Mouse (Mus musculus): ENCODE data around the gene Tmed2.
"Not testable (repeated sequence)": the region's sequence is repeated elsewhere in the genome, so short reads cannot be mapped to it uniquely, and the experiment has no call there.

The Tmed2 gene

GRCm38 (mm10) chr5:124540383-124540786 lies at the start of gene Tmed2:
Tmed2 (plus strand) TSS chr5:124540695.
- DNase-seq = peak; percentile 94 to 98

GRCm38 (mm10) chr5:124491732-124492131 lies 48.8 kb upstream of the Tmed2 start:
- no peak for DNase-seq

- no peak for DNase-seq
These were observed 47.9 kb upstream of the Tmed2 start for GRCm38 (mm10) chr5:124492618-124493017.

GRCm38 (mm10) chr5:124493455-124493854 lies 47.0 kb upstream of the Tmed2 start:
- DNase-seq = no peak

- DNase-seq = no peak
These were observed 44.9 kb upstream of the Tmed2 start for GRCm38 (mm10) chr5:124495547-124495946.

GRCm38 (mm10) chr5:124496614-124497514 lies 43.6 kb upstream of the Tmed2 start:
- no peak for DNase-seq

- no peak for DNase-seq
These were observed 42.1 kb upstream of the Tmed2 start for GRCm38 (mm10) chr5:124498221-124498876.

- no peak for DNase-seq
These were observed 41.5 kb upstream of the Tmed2 start for GRCm38 (mm10) chr5:124499001-124499400.

GRCm38 (mm10) chr5:124500037-124500436 lies 40.5 kb upstream of the Tmed2 start:
- DNase-seq = not testable (repeated sequence)

- no peak for DNase-seq
These were observed 39.9 kb upstream of the Tmed2 start for GRCm38 (mm10) chr5:124500573-124500972.

- DNase-seq = no peak
These were observed 39.0 kb upstream of the Tmed2 start for GRCm38 (mm10) chr5:124501541-124501940.

GRCm38 (mm10) chr5:124503742-124504141 lies 36.8 kb upstream of the Tmed2 start:
- no peak for DNase-seq

- DNase-seq = no peak
These were observed 35.3 kb upstream of the Tmed2 start for GRCm38 (mm10) chr5:124505235-124505634.

- no peak for DNase-seq
These were observed 33.6 kb upstream of the Tmed2 start for GRCm38 (mm10) chr5:124506731-124507359.

- no peak for DNase-seq
These were observed 31.3 kb upstream of the Tmed2 start for GRCm38 (mm10) chr5:124509200-124509599.

- DNase-seq = no peak
These were observed 30.7 kb upstream of the Tmed2 start for GRCm38 (mm10) chr5:124509742-124510237.

- no peak for DNase-seq
These were observed 29.9 kb upstream of the Tmed2 start for GRCm38 (mm10) chr5:124510536-124511050.

- DNase-seq = no peak
These were observed 24.7 kb upstream of the Tmed2 start for GRCm38 (mm10) chr5:124515789-124516188.

GRCm38 (mm10) chr5:124518648-124519047 lies 21.8 kb upstream of the Tmed2 start:
- no peak for DNase-seq

- no peak for DNase-seq
These were observed 18.9 kb upstream of the Tmed2 start for GRCm38 (mm10) chr5:124521588-124521987.

- no peak for DNase-seq
These were observed 17.5 kb upstream of the Tmed2 start for GRCm38 (mm10) chr5:124523032-124523431.

GRCm38 (mm10) chr5:124524943-124525342 lies 15.6 kb upstream of the Tmed2 start:
- no peak for DNase-seq

- no peak for DNase-seq
These were observed 12.1 kb upstream of the Tmed2 start for GRCm38 (mm10) chr5:124528351-124528750.

Data from cerebellum, adult 18-20 months (tissue).